Mouse (Mus musculus) Patski (cell line): ENCODE results near the gene Zbtb4. TPM values are rescaled to one million over a fixed set of nuclear protein-coding genes. Genes with fewer than 3 reads are reported as not detected.

Experiments
- ATAC-seq: fragments of 100-300 bp; one replicate; pipeline ENCODE4 v1.8.0; 2021
- CTCF ChIA-PET: fragments of 350-600 bp; sonication (Branson Sonifier 250); formaldehyde crosslinking; loops from one replicate; lab custom pipeline; 2022; ENCODE audit warnings: inconsistent platforms; lab: Charles Lee
- POLR2A ChIA-PET: fragments of 350-600 bp; sonication (Branson Sonifier 250); formaldehyde crosslinking; loops from one replicate; lab custom pipeline; 2022; ENCODE audit warnings: antibody characterized with exemption, inconsistent platforms; lab: Charles Lee
- DNase-seq: peaks from one replicate; pipeline ENCODE4 v3.0.0-alpha.2; 2011; ENCODE audit warnings: low read depth, low spot score
- H3K27me3 ChIP-seq: fragments of 371-371 bp; one replicate; pipeline ENCODE4 v1.5.1; 2021
- CTCF ChIP-seq: fragments of 100-300 bp; IDR thresholded peaks from one replicate; pipeline ENCODE4 v1.5.1; 2021
- in situ Hi-C: fragments of 300-500 bp; cut with MboI; formaldehyde crosslinking; loops from 3 replicates; pipeline ENCODE4 v1.11.1; 2018; ENCODE audit warnings: low pct_unique_long_range_greater_than_20kb, mixed read lengths
- polyA plus RNA-seq: library from polyadenylated mRNA; unstranded; gene quantifications from one replicate; pipeline ENCODE4 v1.2.3, GENCODE M21; 2021

The Zbtb4 gene
- polyA plus RNA-seq, 1 experiment from 2014 or later: 36.9 TPM

DNA sequence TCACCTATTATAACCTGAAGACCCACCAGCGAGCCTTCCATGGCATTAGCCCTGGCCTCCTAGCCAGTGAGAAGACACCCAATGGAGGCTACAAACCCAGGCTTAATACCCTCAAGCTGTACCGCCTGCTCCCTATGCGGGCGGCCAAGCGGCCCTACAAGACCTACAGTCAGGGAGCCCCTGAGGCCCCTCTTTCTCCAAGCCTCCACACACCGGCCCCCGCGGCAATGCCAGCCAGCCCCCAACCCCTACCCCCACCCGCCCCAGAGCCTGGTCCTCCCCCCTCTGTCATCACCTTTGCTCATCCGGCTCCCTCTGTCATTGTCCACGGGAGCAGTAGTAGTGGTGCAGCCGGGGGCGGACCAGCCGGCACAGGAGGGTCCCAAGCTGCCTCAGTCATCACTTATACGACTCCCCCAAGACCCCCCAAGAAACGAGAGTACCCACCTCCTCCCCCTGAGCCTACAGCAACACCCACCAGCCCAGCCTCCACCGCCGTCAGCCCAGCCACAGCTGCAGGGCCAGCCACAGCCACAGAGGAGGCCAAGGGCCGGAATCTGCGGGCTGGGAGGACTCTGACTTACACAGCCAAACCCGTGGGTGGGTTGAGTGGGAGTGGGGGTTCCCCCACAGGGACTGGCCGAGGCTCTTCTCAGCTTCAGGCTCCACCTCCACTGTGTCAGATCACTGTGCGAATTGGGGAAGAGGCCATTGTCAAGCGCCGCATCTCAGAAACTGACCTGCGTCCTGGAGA is 12.0 kb downstream of the Zbtb4 start:
- DNase-seq (no peak), ATAC-seq (no peak)
- H3K27me3 ChIP-seq: no peaks in the 10 kb centered on the region
- no peak for TF ChIP-seq CTCF
- CTCF ChIA-PET: interaction anchor here (1.3 kb wide), 1 partner anchor 15 kb away, joined by 3 read pairs; no protein-coding TSS in a partner anchor
- in situ Hi-C loops: no loop called here
- POLR2A ChIA-PET: interaction anchor here (1.0 to 1.2 kb wide), 3 partner anchors 10 to 60 kb away, joined by 3 to 4 read pairs (median 3); partner anchors contain the start of genes Nlgn2 and Tmem256

DNA sequence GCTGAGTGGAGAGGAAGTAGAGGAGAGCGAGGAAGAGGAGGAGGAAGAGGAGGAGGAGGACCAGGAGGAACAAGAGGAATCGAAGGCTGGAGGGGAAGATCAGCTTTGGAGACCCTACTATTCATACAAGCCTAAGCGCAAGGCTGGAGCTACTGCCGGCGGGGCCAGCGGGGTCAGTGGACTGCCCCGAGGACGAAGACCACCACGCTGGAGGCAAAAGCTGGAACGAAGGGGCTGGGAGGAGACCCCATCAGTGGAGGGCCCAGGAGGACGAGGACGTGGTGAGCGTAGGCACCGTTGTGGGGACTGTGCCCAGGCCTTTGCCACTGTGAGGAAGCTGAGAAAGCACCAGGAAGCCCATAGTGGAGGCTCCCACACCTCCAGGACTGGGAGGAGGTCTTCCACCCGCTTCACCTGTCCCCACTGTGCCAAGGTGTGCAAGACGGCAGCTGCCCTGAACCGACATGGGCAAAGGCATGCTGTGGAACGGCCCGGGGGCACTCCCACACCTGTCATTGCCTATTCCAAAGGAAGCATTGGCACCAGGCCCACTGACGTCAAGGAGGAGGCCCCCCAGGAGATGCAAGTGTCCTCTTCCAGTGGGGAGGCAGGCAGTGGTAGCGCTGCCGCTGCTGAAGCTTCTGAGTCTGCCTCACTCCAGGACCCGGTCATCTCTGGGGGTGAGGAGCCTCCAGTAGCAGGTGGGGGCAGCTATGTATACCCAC is 12.7 kb downstream of the Zbtb4 start:
- POLR2A ChIA-PET: interaction anchor here (1.0 to 1.2 kb wide), 3 partner anchors 10 to 60 kb away, joined by 3 to 4 read pairs (median 3); partner anchors contain the start of genes Nlgn2 and Tmem256
- H3K27me3 ChIP-seq: no peaks in the 10 kb centered on the region
- no peak for ATAC-seq

GRCm38 (mm10) chr11:69778985-69779384 is 13.3 kb downstream of the Zbtb4 start:
- POLR2A ChIA-PET: interaction anchor here (1.0 to 1.2 kb wide), 3 partner anchors 10 to 59 kb away, joined by 3 to 4 read pairs (median 3); partner anchors contain the start of genes Nlgn2 and Tmem256
- TF ChIP-seq CTCF: no peak
- in situ Hi-C loops: no loop called here
- DNase-seq: no peak
- H3K27me3 ChIP-seq: no peaks in the 10 kb centered on the region
- no peak for ATAC-seq
- CTCF ChIA-PET: no interaction called here

More for the DNA sequence above, 12.7 kb downstream of the Zbtb4 start:
- CTCF ChIA-PET: interaction anchor here (1.3 kb wide), 1 partner anchor 15 kb away, joined by 3 read pairs; no protein-coding TSS in a partner anchor
- in situ Hi-C loops: no loop called here
- no peak for DNase-seq
- no peak for TF ChIP-seq CTCF

- ATAC-seq (no peak), DNase-seq (no peak)
- TF ChIP-seq CTCF: no peak
- ChIA-PET POLR2A (interaction anchor here (1.0 to 2.0 kb wide), 2 partner anchors 15 to 101 kb away, joined by 3 to 6 read pairs; no protein-coding TSS in a partner anchor), CTCF (interaction anchor here (1.2 kb wide), 1 partner anchor 11 kb away, joined by 3 read pairs; no protein-coding TSS in a partner anchor)
- no peaks in the 10 kb centered on the region for H3K27me3 ChIP-seq
- in situ Hi-C loops: no loop called here
These were observed 16.1 kb downstream of the Zbtb4 start for GRCm38 (mm10) chr11:69781828-69782227.

- in situ Hi-C loops: no loop called here
- POLR2A ChIA-PET: no interaction called here
- TF ChIP-seq CTCF: no peak
- no peak for ATAC-seq
- no peak for DNase-seq
- H3K27me3 ChIP-seq: no peaks in the 10 kb centered on the region
- CTCF ChIA-PET: interaction anchor here (0.7 to 1.9 kb wide), 3 partner anchors 10 to 15 kb away, joined by 3 to 7 read pairs (median 4); no protein-coding TSS in a partner anchor
These were observed 19.1 kb downstream of the Zbtb4 start for GRCm38 (mm10) chr11:69784793-69785272.

GRCm38 (mm10) chr11:69787306-69787705 is 21.6 kb downstream of the Zbtb4 start:
- no peak for TF ChIP-seq CTCF
- no peak for ATAC-seq
- ChIA-PET POLR2A (no interaction called here), CTCF (no interaction called here)
- no peak for DNase-seq
- H3K27me3 ChIP-seq: no peaks in the 10 kb centered on the region
- in situ Hi-C loops: no loop called here

DNA sequence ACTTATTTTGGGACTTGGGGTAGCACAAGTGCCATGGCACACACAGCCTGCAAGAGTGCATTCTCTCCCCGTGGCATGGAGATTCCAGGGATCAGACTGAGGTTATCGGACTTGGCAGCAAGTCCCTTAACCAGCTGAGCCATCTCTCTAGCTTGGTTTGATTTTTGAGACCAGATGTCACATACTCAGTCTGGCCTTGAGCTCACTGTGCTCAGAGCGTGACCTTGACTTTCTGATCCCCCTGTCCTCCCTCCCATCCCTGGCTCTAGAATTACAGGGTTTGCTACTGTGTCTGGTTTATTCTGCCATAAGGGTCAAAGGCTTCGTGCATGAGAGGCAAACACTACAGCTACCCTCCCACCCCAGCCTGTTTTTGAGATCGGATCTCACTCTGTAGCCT is 23.7 kb downstream of the Zbtb4 start:
- in situ Hi-C loops: no loop called here
- no peaks in the 10 kb centered on the region for H3K27me3 ChIP-seq
- POLR2A ChIA-PET: interaction anchor here (0.9 to 1.7 kb wide), 3 partner anchors 11 to 32 kb away, joined by 3 to 5 read pairs (median 3); no protein-coding TSS in a partner anchor
- no peak for TF ChIP-seq CTCF
- CTCF ChIA-PET: no interaction called here
- DNase-seq (no peak), ATAC-seq (no peak)

GRCm38 (mm10) chr11:69791420-69791819 is 25.7 kb downstream of the Zbtb4 start:
- in situ Hi-C loops: no loop called here
- POLR2A ChIA-PET: no interaction called here
- no peak for TF ChIP-seq CTCF

GRCm38 (mm10) chr11:69793429-69793828 is 27.7 kb downstream of the Zbtb4 start:
- H3K27me3 ChIP-seq: no peaks in the 10 kb centered on the region
- in situ Hi-C loops: no loop called here
- no peak for TF ChIP-seq CTCF
- ChIA-PET POLR2A (no interaction called here), CTCF (interaction anchor here (1.3 kb wide), 1 partner anchor 15 kb away, joined by 3 read pairs; no protein-coding TSS in a partner anchor)
- DNase-seq (no peak), ATAC-seq (no peak)

More at GRCm38 (mm10) chr11:69791420-69791819, 25.7 kb downstream of the Zbtb4 start:
- CTCF ChIA-PET: interaction anchor here (1.4 kb wide), 1 partner anchor 14 kb away, joined by 3 read pairs; the partner anchor contains the start of gene Tmem102
- DNase-seq (no peak), ATAC-seq (no peak)
- H3K27me3 ChIP-seq: no peaks in the 10 kb centered on the region
